Mouse (Mus musculus): ENCODE data around the gene Atf2.

Gene Atf2

GRCm38 (mm10) chr2:73774786-73775682, 117.4 kb downstream of the Atf2 start, which contains the start of gene Chn1:
Gene Chn1, minus strand, starts transcription at chr2:73775346.
- peak; percentile 57 for DNase-seq

GRCm38 (mm10) chr2:73772945-73773344, 119.5 kb downstream of the Atf2 start:
- DNase-seq = no peak

GRCm38 (mm10) chr2:73768669-73769068, 123.8 kb downstream of the Atf2 start:
- no peak for DNase-seq
